Mouse (Mus musculus) midbrain, embryonic 16.5 days (tissue): ENCODE measurements at regions not wholly inside any gene's neighbourhood (a gene's known extent, or its start where the extent isn't known, plus 50 kb on each side); places are given as distances from the start of the nearest gene placed in this dataset.

ENCODE experiments used
- ATAC-seq: fragments of 200-750 bp; cut with Nextera tagmentation; 2 replicates; pipeline ENCODE4 v1.8.0; 2017; ENCODE audit warnings: moderate TSS enrichment
- H3K27ac ChIP-seq: fragments of 300-500 bp; sonication (generic); 2 replicates; pipeline ENCODE4 v1.5.1; 2014; ENCODE audit warnings: mild to moderate bottlenecking, low read length, mixed read lengths
- H3K27me3 ChIP-seq: fragments of 300-500 bp; sonication (generic); 2 replicates; pipeline ENCODE4 v1.6.1; 2014; ENCODE audit warnings: low read depth, low read length, mixed read lengths; ENCODE audit not compliant: control insufficient read depth, insufficient read depth
- H3K36me3 ChIP-seq: fragments of 300-500 bp; sonication (generic); 2 replicates; pipeline ENCODE4 v1.6.1; 2014; ENCODE audit warnings: mild to moderate bottlenecking, low read length, moderate library complexity, mixed read lengths; ENCODE audit not compliant: control insufficient read depth, insufficient read depth
- H3K4me1 ChIP-seq: fragments of 300-500 bp; sonication (generic); 2 replicates; pipeline ENCODE4 v1.6.1; 2014; ENCODE audit warnings: mild to moderate bottlenecking, low read length, mixed read lengths; ENCODE audit not compliant: control insufficient read depth, insufficient read depth
- H3K4me2 ChIP-seq: fragments of 300-500 bp; sonication (generic); 2 replicates; pipeline ENCODE4 v1.6.1; 2014; ENCODE audit warnings: mild to moderate bottlenecking, low read length, mixed read lengths
- H3K4me3 ChIP-seq: fragments of 300-500 bp; sonication (generic); 2 replicates; pipeline ENCODE4 v1.5.1; 2014; ENCODE audit warnings: low read depth, mild to moderate bottlenecking, low read length, moderate library complexity, mixed read lengths
- H3K9ac ChIP-seq: fragments of 300-500 bp; sonication (generic); 2 replicates; pipeline ENCODE4 v1.6.1; 2014; ENCODE audit warnings: low read depth, low read length, mixed read lengths
- H3K9me3 ChIP-seq: fragments of 300-500 bp; sonication (generic); replicated peaks from 2 replicates; pipeline ENCODE4 v1.6.1; 2014; ENCODE audit warnings: mild to moderate bottlenecking, low read length, mixed read lengths; ENCODE audit not compliant: control insufficient read depth, poor library complexity, severe bottlenecking
- WGBS: fragments of 180-500 bp; shearing (Covaris S2); extraction: QIAGEN DNeasy Blood & Tissue Kit; methylation state at CpG from one replicate; pipeline ENCODE4 v1.1.7; 2014; 5-methylcytosine and 5-hydroxymethylcytosine counted together

GRCm38 (mm10) chr1:60665329-60665728 lies 51.3 kb upstream of the Cd28 start:
- no peak for ATAC-seq
- 83% methylated on average over 5 of the region's 5 CpGs for WGBS
- Histone ChIP-seq H3K4me1 (0 out of 2 replicates have a peak, but pooled peaks cover 7% of the 10 kb centered on the region), H3K36me3 (no peaks in the 10 kb centered on the region), H3K9ac (no peak overlapping the region), H3K4me2 (no peak overlapping the region), H3K27ac (no peak overlapping the region), H3K4me3 (no peak overlapping the region), H3K9me3 (no peaks in the 10 kb centered on the region), H3K27me3 (no peaks in the 10 kb centered on the region)

GRCm38 (mm10) chr1:60662301-60662986 lies 54.2 kb upstream of the Cd28 start:
- Histone ChIP-seq H3K4me3 (no peak overlapping the region), H3K9ac (no peak overlapping the region), H3K27ac (no peak overlapping the region), H3K36me3 (no peaks in the 10 kb centered on the region), H3K4me1 (no peaks in the 10 kb centered on the region), H3K9me3 (no peaks in the 10 kb centered on the region), H3K27me3 (no peaks in the 10 kb centered on the region), H3K4me2 (no peak overlapping the region)
- WGBS = 75% methylated on average over 9 of the region's 9 CpGs
- ATAC-seq = no peak

- Histone ChIP-seq H3K4me3 (no peak overlapping the region), H3K4me1 (no peaks in the 10 kb centered on the region), H3K27me3 (no peaks in the 10 kb centered on the region), H3K27ac (no peak overlapping the region), H3K4me2 (no peak overlapping the region), H3K9me3 (no peaks in the 10 kb centered on the region), H3K9ac (no peak overlapping the region), H3K36me3 (no peaks in the 10 kb centered on the region)
- ATAC-seq = no peak
- 63% methylated on average over 2 of the region's 2 CpGs for WGBS
Measured at GRCm38 (mm10) chr1:60661857-60662256, 54.7 kb upstream of the Cd28 start.

GRCm38 (mm10) chr1:60659604-60660003 lies 57.0 kb upstream of the Cd28 start:
- H3K9ac ChIP-seq = no peak overlapping the region
- H3K36me3 ChIP-seq = no peaks in the 10 kb centered on the region
- 89% methylated on average over 1 of the region's 1 CpGs for WGBS
- no peak overlapping the region for H3K4me2 ChIP-seq
- H3K4me3 ChIP-seq = no peak overlapping the region
- no peaks in the 10 kb centered on the region for H3K4me1 ChIP-seq
- no peaks in the 10 kb centered on the region for H3K27me3 ChIP-seq
- no peaks in the 10 kb centered on the region for H3K9me3 ChIP-seq
- ATAC-seq = no peak
- H3K27ac ChIP-seq = no peak overlapping the region

- no peaks in the 10 kb centered on the region for H3K4me1 ChIP-seq
Measured at GRCm38 (mm10) chr1:60659041-60659440, 57.6 kb upstream of the Cd28 start.

GRCm38 (mm10) chr1:60658383-60658782 lies 58.2 kb upstream of the Cd28 start:
- Histone ChIP-seq H3K9me3 (no peaks in the 10 kb centered on the region), H3K4me3 (no peak overlapping the region), H3K4me1 (no peaks in the 10 kb centered on the region), H3K4me2 (no peak overlapping the region), H3K36me3 (no peaks in the 10 kb centered on the region), H3K27ac (no peak overlapping the region), H3K9ac (no peak overlapping the region), H3K27me3 (no peaks in the 10 kb centered on the region)
- no peak for ATAC-seq
- 96% methylated on average over 4 of the region's 4 CpGs for WGBS

More at GRCm38 (mm10) chr1:60659041-60659440, 57.6 kb upstream of the Cd28 start:
- H3K4me2 ChIP-seq = no peak overlapping the region
- 75% methylated on average over 2 of the region's 2 CpGs for WGBS
- H3K9me3 ChIP-seq = no peaks in the 10 kb centered on the region
- no peaks in the 10 kb centered on the region for H3K36me3 ChIP-seq
- H3K9ac ChIP-seq = no peak overlapping the region
- no peak overlapping the region for H3K27ac ChIP-seq
- ATAC-seq = no peak
- H3K27me3 ChIP-seq = no peaks in the 10 kb centered on the region
- H3K4me3 ChIP-seq = no peak overlapping the region

GRCm38 (mm10) chr1:60657511-60657910 lies 59.1 kb upstream of the Cd28 start:
- no peaks in the 10 kb centered on the region for H3K36me3 ChIP-seq
- H3K9me3 ChIP-seq = no peaks in the 10 kb centered on the region
- WGBS = 90% methylated on average over 6 of the region's 6 CpGs
- no peak overlapping the region for H3K27ac ChIP-seq
- no peak overlapping the region for H3K9ac ChIP-seq
- no peak overlapping the region for H3K4me3 ChIP-seq
- H3K4me1 ChIP-seq = no peaks in the 10 kb centered on the region
- no peaks in the 10 kb centered on the region for H3K27me3 ChIP-seq
- ATAC-seq = no peak
- no peak overlapping the region for H3K4me2 ChIP-seq

GRCm38 (mm10) chr1:60656976-60657375 lies 59.6 kb upstream of the Cd28 start:
- Histone ChIP-seq H3K4me1 (no peaks in the 10 kb centered on the region), H3K9ac (no peak overlapping the region), H3K4me3 (no peak overlapping the region), H3K4me2 (no peak overlapping the region), H3K27me3 (no peaks in the 10 kb centered on the region), H3K36me3 (no peaks in the 10 kb centered on the region), H3K9me3 (no peaks in the 10 kb centered on the region), H3K27ac (no peak overlapping the region)
- no peak for ATAC-seq
- WGBS = 87% methylated on average over 4 of the region's 4 CpGs

- Histone ChIP-seq H3K9me3 (no peaks in the 10 kb centered on the region), H3K4me3 (no peak overlapping the region), H3K4me2 (no peak overlapping the region), H3K36me3 (no peaks in the 10 kb centered on the region), H3K9ac (no peak overlapping the region), H3K27me3 (no peaks in the 10 kb centered on the region), H3K27ac (no peak overlapping the region), H3K4me1 (no peaks in the 10 kb centered on the region)
- WGBS = 79% methylated on average over 6 of the region's 6 CpGs
- ATAC-seq = no peak
Measured at GRCm38 (mm10) chr1:60655691-60656595, 60.7 kb upstream of the Cd28 start.
